Mouse (Mus musculus) left cerebral cortex, postnatal 10 days (tissue): ENCODE measurements at regions not wholly inside any gene's neighbourhood (a gene's known extent, or its start where the extent isn't known, plus 50 kb on each side); places are given as distances from the start of the nearest gene placed in this dataset.
A peak's percentile ranks its signal among the peaks of the same experiment; 100 is the strongest.

Experiments
- DNase-seq, 2 experiments: peaks; one replicate each; pipeline ENCODE4 v3.0.0; 2021 to 2022; ENCODE audit warnings: low spot score in 2 of 2, mixed read lengths in 1 of 2; ENCODE audit errors: extremely low spot score in 1 of 2
- intact Hi-C: fragments of 180-260 bp; cut with DNase I; formaldehyde crosslinking; loops from one replicate; pipeline ENCODE4 v1.15.1; 2025

- peak in 1 of 2 experiments; percentile 49 for DNase-seq
- intact Hi-C loops, result loop anchor here (2.0 to 5.0 kb wide), 2 partner anchors 515 to 1389 kb away; no protein-coding TSS in a partner anchor
Observed at GRCm38 (mm10) chr2:66961808-66962519, 177.2 kb upstream of the Scn7a start.

GRCm38 (mm10) chr2:66941188-66941587, 156.5 kb upstream of the Scn7a start:
- intact Hi-C loops, result no loop called here
- no peak for DNase-seq

- DNase-seq, result no peak
- intact Hi-C loops, result no loop called here
Observed at GRCm38 (mm10) chr2:66898032-66898431, 113.3 kb upstream of the Scn7a start.

DNA sequence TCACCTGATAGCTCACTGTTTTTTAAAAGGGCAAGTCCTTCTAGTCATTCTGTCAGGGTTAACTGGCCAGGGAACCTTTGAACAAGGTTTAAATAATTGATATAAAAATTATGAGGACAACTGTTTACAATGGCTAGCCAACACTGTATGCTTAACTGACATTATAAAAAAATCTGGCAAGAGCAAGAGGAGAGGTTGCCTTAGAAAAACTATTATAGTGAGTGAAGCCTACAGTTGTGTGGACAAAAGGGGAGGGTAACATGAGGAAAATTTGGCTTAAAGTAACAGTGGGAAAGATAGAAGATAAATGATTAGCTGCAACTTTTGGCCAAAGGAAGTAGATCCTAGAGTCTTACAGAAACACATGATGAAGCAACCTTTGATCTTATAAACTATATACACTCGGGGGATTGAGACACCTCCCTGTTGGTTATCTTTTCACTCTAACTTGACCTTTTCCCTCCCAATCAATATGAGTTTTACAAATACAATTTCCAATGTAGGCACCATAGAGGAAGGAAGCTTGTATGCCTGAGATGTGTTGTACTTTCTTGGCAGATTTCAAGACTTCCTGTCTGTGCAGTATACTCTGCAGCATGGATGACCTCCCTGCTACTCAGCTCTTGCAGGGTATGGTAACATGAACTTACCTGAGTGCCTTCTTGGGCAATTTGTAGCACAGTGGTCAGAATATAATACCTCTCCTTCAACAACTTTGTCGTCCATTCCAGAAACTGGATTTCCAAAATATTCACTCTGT, 82.9 kb upstream of the Scn7a start:
- intact Hi-C loops, result no loop called here
- DNase-seq, result no peak
